Mouse (Mus musculus) heart, postnatal 25 days (tissue): ENCODE measurements around the gene Nrxn2. TPM values are rescaled to one million over a fixed set of nuclear protein-coding genes. Genes with fewer than 3 reads are reported as not detected.

Experiments
- DNase-seq: peaks from one replicate; pipeline ENCODE4 v3.0.0; 2022; ENCODE audit warnings: low spot score
- intact Hi-C: fragments of 180-260 bp; cut with DNase I; formaldehyde crosslinking; loops from one replicate; pipeline ENCODE4 v1.15.1; 2025
- total RNA-seq, 2 experiments: library from RNA; stranded (reverse); gene quantifications; 2 replicates each; pipeline ENCODE4 v1.2.3; 2021

Gene Nrxn2
- total RNA-seq, 2 experiments from 2014 or later = 3.4 to 4.4 TPM

DNA sequence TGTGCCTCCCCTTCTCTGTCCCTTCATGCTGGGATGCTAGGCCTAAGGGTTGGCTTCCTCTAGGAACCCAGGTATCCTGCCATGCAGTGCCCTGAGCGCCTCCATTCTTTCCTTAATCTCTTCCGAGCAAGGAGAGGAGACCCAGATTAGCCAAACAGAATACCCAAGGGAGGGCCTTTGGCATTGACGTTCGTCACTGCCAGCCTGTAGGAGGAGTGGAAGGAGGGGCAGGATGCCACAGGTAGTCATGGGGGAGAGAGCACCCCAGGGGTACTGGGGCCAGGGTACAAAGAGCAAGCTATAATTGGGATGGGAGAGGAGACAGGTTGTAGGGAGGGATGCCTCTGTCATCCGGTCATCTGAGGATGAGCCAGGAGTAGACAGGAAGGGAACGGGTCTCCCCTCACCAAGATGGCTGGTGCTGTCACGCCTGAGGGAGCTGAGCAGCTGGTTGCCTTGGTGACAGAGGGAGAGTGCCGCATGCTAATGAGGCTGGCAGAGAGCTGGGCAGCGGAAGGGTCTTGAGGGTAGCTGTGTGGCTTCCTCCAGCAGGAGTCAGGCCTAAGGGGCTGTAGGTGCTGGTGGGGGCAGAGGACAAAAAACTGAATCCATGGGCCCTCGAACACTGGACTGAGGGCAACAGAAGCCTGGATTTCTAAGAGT lies 27.4 kb downstream of the Nrxn2 start:
- intact Hi-C loops = no loop called here
- DNase-seq = no peak

DNA sequence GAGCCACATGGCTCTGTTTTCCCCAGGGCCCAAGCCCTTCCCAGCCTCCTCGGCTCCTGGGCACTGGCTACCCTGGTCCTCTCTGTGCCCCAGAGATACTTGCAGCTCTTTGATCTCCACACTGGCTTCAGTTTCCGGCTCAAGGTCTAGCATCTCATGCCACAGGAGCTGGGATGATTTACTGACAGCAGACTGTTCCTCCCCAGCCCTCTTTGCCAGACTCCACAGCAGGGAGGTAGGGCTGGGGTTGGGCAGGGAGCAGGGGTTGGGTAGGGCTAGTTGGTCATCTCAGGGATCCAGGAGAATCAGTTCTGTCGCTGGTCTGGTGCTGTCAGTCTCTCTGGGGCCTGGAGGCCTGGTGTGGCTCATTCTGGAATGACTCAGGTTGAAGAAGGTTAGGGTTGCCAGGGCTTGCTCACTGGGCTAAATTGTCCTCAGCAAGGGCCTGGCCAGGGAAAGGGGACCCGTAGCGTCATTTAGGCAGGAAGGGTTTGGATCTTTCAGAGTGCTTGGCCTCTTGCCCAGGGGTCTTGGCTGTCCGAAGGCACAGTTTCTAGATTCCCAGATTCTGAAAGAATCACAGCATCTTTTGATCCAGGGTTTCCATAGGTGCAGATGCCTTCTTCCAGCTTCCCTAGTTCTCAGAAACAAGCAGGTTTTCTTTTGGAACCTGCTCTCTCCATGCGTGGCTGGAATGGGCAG lies 28.4 kb downstream of the Nrxn2 start:
- intact Hi-C loops = no loop called here
- DNase-seq = no peak

DNA sequence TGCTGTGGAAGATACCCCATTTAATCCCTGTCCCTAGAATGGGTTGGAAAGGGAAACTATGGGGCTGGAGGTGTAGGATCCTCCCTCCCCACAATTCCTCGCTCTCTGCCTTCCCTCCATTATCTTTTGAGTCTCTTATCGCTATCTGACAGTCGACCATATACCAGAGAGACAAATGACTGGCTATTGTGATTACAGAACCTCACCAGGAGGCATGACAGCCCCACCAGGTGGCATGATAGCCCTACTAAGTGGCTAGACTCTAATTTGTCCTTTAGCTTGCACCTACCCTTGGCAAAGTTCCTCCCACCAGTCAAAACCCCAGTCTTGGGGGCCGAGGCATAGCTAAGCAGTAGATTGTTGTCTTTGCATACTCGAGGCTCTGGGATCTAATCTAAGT lies 30.2 kb downstream of the Nrxn2 start:
- DNase-seq = no peak
- intact Hi-C loops = no loop called here

DNA sequence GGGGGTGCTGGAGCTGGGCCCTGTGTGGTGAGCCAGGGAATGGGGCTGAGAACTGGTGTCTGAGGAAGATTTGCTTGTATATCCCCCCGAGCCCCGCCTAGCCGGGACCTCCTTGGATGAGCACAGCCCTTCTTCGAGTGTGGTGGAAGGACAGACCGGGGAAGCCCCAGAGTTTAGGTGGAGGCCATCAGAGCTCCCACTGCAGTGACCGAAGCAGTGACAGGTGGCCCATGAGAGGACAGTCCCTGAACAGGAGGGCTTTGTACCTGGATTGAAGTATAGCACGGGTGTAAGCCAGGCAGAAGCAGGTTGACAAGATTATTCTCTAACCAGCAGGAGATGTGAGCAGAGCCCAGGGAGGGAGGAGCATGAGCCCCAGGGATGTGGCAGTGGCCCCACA lies 31.3 kb downstream of the Nrxn2 start:
- intact Hi-C loops = loop anchor here (2.0 kb wide), 1 partner anchor 29 kb away; no protein-coding TSS in a partner anchor
- no peak for DNase-seq

DNA sequence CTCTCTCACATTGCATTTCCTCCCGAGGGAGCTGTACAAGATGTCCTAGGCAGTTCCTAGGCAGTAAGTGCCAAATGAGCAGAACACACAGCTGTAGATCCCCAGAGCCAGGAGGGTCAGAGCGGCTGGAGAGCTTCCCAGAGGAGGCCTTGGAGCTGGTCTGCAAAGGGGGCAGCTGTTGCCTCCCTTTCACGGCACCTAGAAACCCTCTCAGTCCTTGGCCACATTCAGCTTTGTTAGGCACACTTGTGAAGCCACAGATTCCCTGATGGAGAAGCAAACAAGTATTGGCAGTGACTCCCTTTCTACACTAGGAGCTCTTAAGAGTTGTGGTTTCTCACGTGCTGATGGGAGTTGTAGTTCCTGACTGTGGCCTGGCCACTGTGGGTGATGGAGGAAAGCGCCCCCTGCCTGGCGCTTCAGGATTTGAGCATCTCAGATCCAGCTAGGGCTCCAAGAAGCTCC lies 33.5 kb downstream of the Nrxn2 start:
- intact Hi-C loops = loop anchor here (2.0 kb wide), 2 partner anchors 51 to 79 kb away; no protein-coding TSS in a partner anchor

DNA sequence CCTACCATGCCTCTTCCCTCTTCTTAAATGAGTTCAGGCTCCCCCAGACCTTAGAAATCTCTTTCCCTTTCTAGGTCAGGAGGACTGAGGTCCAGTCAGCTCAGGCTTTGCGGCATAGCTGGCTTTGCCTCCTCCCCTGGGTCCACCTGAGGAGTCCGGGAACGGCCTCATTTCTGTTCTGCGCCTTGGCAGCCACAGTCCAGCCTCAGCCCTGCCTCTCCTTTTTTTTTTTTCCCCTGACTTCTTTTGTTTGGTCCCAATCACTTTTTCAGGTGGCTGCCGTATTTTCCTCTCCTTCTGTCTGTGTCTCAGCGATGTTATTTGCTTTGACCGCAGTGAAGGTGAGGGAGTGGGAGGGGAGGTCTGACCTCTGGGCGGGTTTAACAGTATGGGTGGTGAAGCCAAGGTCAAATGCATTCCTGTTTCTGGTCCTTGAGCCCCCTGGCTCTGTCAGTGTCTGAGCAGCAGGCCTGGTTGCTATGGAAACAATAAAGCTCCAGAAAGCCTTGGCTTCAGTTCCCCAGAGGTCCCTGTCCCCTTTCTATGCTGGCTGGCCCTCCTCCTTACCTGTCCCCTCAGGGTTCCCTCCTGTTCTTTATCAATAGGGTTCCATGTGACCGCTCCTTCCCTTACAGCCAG lies 34.3 kb downstream of the Nrxn2 start:
- intact Hi-C loops = loop anchor here (2.0 kb wide), 2 partner anchors 52 to 80 kb away; no protein-coding TSS in a partner anchor

More for the DNA sequence above, 33.5 kb downstream of the Nrxn2 start:
- peak; percentile 71 for DNase-seq

DNA sequence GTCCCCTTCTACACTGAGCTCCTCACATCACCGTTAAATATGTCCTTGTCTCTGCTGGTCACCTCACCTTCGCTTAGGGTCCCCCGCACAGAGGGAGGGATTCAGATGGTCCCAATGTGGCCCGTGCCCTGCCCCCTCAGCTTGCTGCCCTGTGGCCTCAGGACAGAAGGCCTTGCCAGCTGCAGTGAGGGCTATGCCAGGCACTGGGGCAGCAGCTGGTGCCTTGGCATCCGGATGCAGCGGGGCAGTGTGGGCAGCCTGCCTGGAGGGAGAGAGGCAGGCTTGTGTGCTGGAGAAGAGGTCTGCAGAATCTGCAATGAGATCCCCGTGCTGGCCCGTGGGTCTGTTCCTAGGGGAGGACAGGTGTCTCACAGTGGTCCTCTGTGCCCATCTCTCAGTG lies 34.8 kb downstream of the Nrxn2 start:
- DNase-seq = no peak
- intact Hi-C loops = loop anchor here (2.0 kb wide), 2 partner anchors 53 to 81 kb away; no protein-coding TSS in a partner anchor

More for the DNA sequence above, 34.3 kb downstream of the Nrxn2 start:
- no peak for DNase-seq

DNA sequence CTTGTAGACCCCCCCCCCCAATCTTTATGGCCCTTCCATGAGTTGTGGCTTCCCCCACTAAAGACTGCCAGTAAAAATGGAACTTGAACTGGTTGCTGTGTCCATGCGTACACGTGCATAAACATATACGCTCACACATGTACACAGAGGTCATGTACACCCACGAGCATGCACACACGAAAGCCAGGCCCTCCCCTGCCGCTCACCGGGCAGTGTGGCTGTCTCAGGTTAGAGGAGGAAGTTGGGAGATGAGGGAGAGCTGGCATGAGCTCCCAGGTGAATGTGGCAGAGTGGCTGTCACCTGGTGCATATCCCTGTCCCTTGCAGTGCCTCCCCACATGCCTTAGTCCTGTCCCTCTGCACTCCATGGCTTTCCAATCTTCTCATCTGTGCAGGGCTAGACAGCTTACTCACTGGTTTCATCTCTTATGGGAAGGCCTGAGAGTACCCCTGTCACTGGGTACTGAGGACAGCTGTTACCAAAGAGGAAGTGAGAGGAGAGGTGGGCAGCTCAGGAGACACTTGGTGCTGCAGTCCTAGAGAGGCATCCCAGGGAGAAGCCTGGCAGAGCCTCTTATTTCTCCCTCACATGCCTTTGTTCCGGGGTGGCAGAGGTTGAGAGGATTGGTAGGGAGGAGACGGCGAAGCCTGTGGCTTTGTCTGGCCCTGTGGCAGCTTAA lies 35.6 kb downstream of the Nrxn2 start:
- DNase-seq = no peak
- intact Hi-C loops = no loop called here

DNA sequence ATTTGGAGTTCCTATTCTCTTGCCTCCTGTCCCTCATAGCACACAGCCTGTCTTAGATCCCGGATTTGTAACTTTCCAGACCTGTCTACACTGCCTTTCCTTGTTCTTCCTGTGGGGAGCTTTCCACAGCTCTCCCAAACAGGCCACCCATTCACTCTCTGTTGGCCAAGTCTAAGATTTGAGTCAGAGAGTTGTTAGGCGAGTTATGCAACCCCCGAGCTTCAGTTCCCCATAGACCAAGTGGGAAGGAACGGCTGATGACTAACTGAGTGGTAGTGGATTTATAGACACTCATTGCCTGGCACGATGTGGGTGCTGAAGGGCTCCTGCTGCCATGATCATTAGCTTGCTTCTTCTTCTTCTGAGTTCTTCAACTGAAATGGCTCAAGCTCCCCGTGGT lies 41.0 kb downstream of the Nrxn2 start:
- intact Hi-C loops = no loop called here
- DNase-seq = no peak

DNA sequence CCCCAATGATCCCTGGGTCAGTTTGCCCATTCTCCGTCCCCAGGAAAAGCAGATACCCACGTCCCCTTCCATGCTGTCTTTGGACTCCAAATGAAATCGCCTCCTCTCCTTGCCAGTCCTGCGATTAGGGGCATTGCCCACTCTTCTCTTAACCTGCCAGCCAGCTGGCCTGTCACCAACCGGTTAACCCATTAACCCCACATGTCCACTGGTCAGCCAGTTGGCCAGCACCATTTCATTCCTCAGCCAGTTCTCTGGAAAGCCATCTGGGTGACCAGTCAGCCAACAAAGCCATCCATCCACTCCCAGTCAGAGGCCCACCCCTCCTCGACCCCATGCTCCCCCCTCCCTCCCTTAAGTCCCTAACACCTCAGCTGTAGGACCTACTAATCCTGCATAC lies 44.3 kb downstream of the Nrxn2 start:
- DNase-seq = no peak
- intact Hi-C loops = no loop called here

DNA sequence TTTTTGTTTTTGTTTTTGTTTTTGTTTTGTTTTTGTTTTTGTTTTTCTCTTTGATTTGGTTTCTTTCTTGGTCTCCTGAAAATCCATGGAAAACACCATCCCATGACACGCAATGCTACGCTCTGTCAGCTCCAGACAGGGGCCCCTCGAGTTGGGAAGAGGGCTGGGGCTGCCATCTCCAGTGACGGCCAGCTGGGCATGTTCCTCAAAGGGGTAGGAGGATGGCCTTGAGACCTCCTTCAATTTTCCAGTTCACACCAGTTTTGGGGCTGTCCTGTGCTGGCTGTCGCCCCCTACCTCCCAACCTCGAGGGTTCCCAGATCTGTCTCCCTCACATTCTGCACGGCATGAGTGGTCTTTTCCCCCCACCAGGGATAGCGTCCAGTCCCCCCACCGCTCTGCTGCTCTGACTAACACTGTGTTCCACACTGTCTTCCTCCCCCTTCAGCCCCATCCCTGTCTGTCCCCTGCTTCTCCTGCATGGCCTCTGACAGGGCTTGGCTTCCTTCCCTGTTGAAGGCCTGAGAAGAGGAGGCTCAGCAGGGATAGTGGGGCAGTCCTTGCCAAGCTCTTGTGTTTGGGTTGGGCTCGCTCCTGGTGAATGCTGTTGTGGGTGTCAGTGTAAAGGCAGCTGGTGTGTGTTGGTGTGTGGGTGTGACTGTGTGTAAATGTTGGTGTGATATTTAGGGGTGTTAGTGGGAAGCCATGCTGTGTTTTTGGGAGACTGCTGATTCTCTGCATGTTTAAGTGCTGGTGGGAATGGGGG lies 46.0 kb downstream of the Nrxn2 start:
- no peak for DNase-seq
- intact Hi-C loops = no loop called here

DNA sequence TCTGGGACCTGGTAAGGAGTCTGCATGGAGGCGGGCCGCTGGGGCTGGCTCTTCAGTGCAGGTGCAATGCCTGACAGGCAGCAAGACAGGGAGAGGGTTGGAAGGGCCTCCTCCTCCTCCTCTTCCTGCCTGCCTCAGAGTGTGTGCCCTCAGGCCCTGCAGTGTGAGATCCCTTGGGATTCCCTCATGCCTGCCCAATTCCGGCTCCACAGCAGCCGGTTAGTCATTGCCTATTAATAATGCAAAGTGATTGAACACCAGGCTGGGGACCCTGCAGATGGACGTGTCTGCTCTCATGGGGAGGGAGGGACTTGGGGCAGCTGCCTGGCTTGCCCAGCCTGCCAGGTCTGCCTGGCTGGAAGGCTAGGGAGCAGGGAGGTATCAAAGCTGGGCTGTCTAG lies 46.6 kb downstream of the Nrxn2 start:
- intact Hi-C loops = no loop called here
- DNase-seq = no peak

DNA sequence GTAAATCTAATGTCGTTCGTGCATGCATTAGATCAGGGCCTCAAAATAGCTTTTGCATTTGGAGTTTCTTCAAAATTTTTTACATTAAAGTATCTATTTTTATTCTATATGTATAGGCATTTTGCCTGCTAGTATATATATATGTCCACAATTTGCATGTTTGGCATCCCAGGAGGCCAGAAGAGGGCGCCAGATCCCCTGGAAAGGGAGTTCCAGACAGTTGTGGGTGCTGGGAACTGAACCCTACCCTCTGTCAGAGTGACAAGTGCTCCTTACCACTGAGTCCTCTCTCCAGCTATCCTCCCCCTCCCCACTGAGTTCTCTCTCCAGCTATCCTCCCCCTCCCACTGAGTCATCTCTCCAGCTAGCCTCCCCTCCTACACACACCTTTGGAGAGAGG lies 48.4 kb downstream of the Nrxn2 start:
- intact Hi-C loops = no loop called here

DNA sequence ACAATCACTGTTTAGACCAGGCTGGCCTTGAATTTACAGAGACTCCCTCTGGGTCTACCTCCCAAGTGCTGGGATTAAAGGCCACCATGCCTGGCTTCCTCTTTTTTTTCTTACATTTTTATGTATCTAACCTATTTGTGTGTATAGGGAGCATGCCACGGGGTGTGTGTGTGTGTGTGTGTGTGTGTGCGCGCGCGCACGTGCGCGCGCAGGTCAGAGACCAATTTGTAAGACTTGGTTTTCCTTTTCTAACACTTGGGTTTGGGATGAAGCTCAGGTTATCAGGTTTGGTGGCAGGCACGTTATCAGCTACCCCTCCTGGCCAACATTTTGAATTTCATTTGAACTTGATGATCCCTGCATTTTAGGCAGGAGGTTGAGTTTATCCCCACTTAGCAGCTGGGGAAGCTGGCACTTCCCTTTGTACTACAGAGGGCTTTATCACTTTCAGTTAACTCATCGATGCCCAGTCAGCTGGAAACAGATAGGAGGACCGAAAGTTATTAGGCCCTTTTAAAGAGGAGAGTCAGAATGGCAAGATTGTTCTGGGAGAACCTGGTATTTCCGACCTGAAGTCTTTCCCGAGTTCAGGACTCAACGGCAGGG lies 48.9 kb downstream of the Nrxn2 start:
- no peak for DNase-seq
- intact Hi-C loops = no loop called here

More for the DNA sequence above, 48.4 kb downstream of the Nrxn2 start:
- no peak for DNase-seq

DNA sequence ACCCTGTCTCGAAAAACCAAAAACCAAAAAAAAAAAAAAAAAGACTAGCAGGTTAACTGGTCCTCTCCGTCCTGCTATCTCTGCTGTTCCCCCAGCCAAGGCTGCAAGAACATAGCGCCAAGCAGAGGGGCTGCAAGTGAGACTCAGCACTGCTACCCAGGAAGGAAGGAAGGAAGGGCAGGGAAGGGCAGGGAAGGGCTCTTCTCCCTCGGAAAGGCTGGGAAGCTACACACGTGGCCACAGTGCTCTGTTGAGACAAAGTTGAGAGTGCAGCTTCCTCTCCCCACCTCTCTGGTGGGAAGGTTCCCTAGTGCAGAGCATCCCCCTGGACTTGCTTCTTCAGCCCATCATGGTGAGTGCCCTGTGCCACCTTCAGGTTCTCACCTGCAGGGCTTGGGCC lies 53.1 kb downstream of the Nrxn2 start:
- intact Hi-C loops = no loop called here
- DNase-seq = no peak

DNA sequence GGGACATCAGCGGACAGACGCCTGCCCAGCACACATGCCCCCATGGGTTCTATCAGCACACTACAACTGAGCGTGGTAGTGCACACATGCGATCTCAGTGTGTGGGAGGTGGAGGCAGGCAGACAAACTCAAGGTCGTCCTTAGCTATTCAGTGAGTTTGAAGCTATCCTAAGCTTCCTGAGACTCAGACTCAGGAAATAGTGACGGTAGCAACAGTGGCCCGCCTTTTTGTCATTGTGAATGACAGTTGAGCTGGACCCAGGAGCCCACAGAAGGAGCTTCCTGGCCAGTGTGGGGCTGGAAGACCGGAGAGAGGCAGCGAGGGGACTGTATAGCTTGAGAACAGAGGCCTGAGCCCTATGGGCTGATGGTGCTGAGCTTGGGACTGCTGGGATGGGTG lies 54.3 kb downstream of the Nrxn2 start:
- intact Hi-C loops = no loop called here
- DNase-seq = no peak

DNA sequence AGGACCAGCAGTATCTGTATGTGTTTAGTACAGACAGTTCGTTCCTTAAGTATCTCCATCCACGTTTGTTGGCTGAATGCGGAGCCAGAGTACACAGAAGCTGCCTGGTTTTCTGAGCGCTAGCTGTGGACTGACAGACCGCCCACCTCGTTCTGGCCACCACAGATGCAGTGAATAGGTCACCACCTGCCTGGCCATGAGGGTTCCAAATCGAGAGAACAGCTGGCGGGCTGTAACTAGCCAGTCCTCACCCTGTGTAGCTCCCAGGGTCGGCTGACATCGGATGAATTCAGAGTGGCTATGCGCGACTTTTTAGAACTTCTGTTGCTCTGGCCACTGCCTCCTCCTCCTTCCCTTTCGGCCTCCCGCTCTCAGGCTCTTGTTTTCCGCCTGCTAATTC lies 56.2 kb downstream of the Nrxn2 start:
- DNase-seq = no peak
- intact Hi-C loops = no loop called here

DNA sequence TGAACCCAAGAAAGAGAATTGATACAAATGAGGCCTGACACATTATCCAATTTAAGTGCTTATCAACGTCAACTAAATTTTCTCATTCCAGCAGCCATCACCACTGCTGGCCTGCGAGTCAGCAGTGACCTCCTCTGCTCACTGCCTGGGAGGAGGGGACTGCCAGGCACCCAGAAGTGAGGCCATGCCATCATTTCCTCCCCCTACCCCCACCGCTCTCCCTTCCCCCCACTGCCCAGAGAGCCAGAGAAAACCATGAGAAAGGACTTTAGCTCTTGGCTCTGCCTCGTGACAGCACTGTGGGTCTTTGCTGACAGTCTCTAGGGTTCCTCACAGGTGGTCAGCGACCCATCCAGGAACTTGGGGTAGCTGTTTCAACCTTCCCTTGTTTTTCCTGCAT lies 56.6 kb downstream of the Nrxn2 start:
- intact Hi-C loops = no loop called here
- DNase-seq = no peak

DNA sequence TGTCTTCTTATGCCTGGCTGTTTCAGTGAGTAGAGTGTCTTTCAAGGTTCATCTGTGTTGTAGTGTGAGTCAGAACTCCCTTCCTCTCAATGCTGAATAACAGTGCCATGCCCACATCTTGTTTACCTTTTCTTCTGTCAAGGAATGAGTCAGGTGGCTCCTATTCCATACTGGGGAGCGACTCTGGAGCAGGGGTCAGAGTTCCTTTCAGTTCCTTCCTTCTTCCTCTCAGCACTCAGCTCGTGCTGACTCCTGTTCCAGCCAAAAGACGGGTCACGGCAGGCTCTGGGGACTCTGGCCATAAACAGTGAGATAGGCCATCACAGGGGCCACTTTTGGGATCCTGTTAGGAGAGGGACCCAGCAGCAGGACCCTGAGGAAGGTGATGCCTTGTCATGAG lies 58.5 kb downstream of the Nrxn2 start:
- intact Hi-C loops = no loop called here

More for the DNA sequence above, 58.5 kb downstream of the Nrxn2 start:
- DNase-seq = no peak
